Mouse (Mus musculus) hindbrain, embryonic 12.5 days (tissue): ENCODE results near the gene Cryzl1. TPM values are rescaled to one million over a fixed set of nuclear protein-coding genes. Genes with fewer than 3 reads are reported as not detected.
A peak's percentile ranks its signal among the peaks of the same experiment; 100 is the strongest.

Experiments
- ATAC-seq: fragments of 200-750 bp; cut with Nextera tagmentation; 2 replicates; pipeline ENCODE4 v1.8.0; 2017; ENCODE audit warnings: moderate TSS enrichment; ENCODE audit not compliant: low FRiP score
- H3K27ac ChIP-seq: fragments of 300-500 bp; sonication (generic); 2 replicates; pipeline ENCODE4 v1.5.1; 2016; ENCODE audit warnings: mild to moderate bottlenecking
- H3K27me3 ChIP-seq: fragments of 300-500 bp; sonication (generic); 2 replicates; pipeline ENCODE4 v1.6.1; 2016; ENCODE audit warnings: mild to moderate bottlenecking
- H3K36me3 ChIP-seq: fragments of 300-500 bp; sonication (generic); 2 replicates; pipeline ENCODE4 v1.6.1; 2016; ENCODE audit warnings: mild to moderate bottlenecking
- H3K4me1 ChIP-seq: fragments of 300-500 bp; sonication (generic); 2 replicates; pipeline ENCODE4 v1.6.1; 2016
- H3K4me2 ChIP-seq: fragments of 300-500 bp; sonication (generic); replicated peaks from 2 replicates; pipeline ENCODE4 v1.6.1; 2016; ENCODE audit warnings: mild to moderate bottlenecking
- H3K4me3 ChIP-seq: fragments of 300-500 bp; sonication (generic); 2 replicates; pipeline ENCODE4 v1.5.1; 2016; ENCODE audit warnings: mild to moderate bottlenecking
- H3K9ac ChIP-seq: fragments of 300-500 bp; sonication (generic); 2 replicates; pipeline ENCODE4 v1.6.1; 2016; ENCODE audit warnings: mild to moderate bottlenecking, moderate library complexity
- H3K9me3 ChIP-seq: fragments of 300-500 bp; sonication (generic); replicated peaks from 2 replicates; pipeline ENCODE4 v1.6.1; 2016; ENCODE audit warnings: mild to moderate bottlenecking
- WGBS: fragments of 180-500 bp; shearing (Covaris S2); methylation state at CpG from one replicate; pipeline ENCODE4 v1.1.7; 2016; 5-methylcytosine and 5-hydroxymethylcytosine counted together
- polyA plus RNA-seq: library from polyadenylated mRNA; unstranded; fragments of >200 nt; fragmentation: Nextera tagmentation; extraction: Ambion mirVana; gene quantifications from 2 replicates; pipeline ENCODE4 v1.2.1, GENCODE M21; 2016

Cryzl1 gene
- polyA plus RNA-seq, 1 experiment from 2014 or later: 81.1 TPM

DNA sequence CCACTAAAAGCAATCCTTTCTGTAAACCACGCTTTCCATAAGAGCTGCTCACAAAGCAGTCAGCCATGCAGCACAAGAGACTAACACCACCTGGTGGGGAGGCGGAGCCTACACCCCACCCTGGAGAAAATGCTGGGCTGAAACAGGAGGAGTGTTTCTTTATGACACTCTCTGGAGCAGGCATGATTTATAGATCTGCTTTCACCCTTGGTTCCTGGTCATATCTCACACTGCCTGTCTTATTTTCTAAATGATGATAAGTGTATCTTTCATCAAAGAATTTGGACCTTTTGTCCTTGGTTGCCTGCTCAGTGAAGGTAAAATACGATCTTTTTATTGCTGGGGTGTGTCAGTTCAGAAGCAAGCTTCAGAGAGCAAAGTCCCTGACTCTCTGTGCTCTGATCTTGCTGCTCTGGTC lies 26.0 kb downstream of the Cryzl1 start:
- no peak overlapping the region for H3K27ac ChIP-seq
- H3K36me3 ChIP-seq: peaks cover 59% of the 10 kb centered on the region
- H3K4me3 ChIP-seq: no peak overlapping the region
- no peak overlapping the region for H3K4me2 ChIP-seq
- no peaks in the 10 kb centered on the region for H3K27me3 ChIP-seq
- no peaks in the 10 kb centered on the region for H3K9me3 ChIP-seq
- no peak for ATAC-seq
- 63% methylated on average over 3 of the region's 3 CpGs for WGBS
- no peak overlapping the region for H3K9ac ChIP-seq
- H3K4me1 ChIP-seq: no peaks in the 10 kb centered on the region

DNA sequence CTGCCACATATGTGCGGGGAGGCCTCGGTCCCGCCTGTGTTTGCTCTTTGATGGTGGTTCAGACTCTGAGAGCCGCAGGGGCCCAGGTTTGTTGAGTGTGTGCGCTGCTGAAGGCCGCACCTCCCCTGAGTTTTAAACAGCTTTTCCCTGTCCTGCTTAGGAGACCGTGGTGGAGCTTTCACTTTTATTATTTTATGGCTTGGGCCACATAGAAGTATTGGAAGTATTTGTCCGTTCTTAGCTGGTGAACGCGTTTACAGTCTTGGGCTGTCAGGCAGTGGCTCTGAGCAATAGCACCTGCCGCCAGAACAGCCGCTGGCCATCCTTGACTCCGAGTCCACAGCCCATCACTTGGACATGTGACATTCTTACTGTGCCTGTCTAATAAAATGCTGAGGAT lies 26.9 kb downstream of the Cryzl1 start:
- H3K9me3 ChIP-seq: no peaks in the 10 kb centered on the region
- no peak for ATAC-seq
- no peak overlapping the region for H3K4me2 ChIP-seq
- H3K27me3 ChIP-seq: no peaks in the 10 kb centered on the region
- peaks cover 58% of the 10 kb centered on the region for H3K36me3 ChIP-seq
- H3K9ac ChIP-seq: no peak overlapping the region
- H3K4me1 ChIP-seq: no peaks in the 10 kb centered on the region
- no peak overlapping the region for H3K4me3 ChIP-seq
- no peak overlapping the region for H3K27ac ChIP-seq
- 93% methylated on average over 13 of the region's 13 CpGs for WGBS

DNA sequence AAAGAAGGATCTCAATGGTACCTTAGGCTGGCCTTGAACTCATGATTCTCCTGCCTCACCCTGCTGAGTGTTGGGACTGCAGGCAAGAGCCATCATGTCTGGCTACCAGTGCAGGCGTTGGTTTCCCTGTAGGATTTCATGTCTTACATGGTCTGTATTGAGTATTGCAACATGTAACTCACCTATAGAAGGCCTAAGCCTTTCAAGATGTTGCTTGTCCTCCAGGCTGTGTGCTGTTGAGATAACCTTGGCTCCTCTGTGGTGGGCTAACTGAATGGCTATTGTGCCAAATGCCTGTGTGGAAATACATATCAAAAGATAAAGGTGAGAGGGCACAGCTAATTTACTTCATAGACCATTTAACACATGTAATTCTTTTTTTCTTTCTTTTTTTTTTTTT lies 29.8 kb downstream of the Cryzl1 start:
- Histone ChIP-seq H3K36me3 (peaks cover 54% of the 10 kb centered on the region), H3K27me3 (no peaks in the 10 kb centered on the region), H3K4me3 (no peak overlapping the region), H3K27ac (no peak overlapping the region), H3K4me1 (no peaks in the 10 kb centered on the region), H3K9ac (no peak overlapping the region), H3K9me3 (no peaks in the 10 kb centered on the region), H3K4me2 (no peak overlapping the region)
- no peak for ATAC-seq
- 92% methylated on average over 1 of the region's 1 CpGs for WGBS

DNA sequence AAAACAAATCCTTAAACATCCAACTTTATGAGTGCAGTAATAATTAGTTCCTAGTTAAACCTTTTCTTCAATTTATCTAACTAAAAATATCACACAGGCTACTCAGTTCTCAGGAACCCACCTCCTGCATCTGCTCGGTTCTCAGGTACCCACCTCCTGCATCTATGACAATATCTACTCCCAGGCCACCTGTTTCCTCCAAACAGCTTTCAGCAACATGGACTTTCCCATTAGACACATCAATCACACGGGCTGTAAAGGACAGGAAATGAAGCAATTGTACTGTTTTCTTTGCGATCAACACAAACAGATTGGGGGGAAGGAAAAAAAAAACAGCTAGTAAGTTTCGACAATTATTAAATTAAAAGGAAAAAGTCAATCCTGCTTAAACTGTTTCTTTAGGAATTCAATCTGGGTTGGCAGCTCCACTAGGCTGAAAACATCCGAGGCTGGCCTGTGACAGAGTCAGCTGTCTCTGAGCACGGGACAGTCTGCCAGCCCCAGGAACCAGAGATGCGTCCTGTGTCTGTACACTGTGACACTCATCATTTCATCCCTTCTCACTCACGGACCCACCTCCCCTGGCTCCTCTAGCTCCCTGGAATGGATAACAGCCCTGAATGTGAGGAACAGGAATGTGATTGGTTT lies 33.5 kb downstream of the Cryzl1 start:
- no peaks in the 10 kb centered on the region for H3K9me3 ChIP-seq
- H3K4me1 ChIP-seq: no peaks in the 10 kb centered on the region
- no peak for ATAC-seq
- no peak overlapping the region for H3K27ac ChIP-seq
- H3K36me3 ChIP-seq: peaks cover 35% of the 10 kb centered on the region
- WGBS: 69% methylated on average over 8 of the region's 8 CpGs
- H3K9ac ChIP-seq: no peak overlapping the region
- H3K4me2 ChIP-seq: no peak overlapping the region
- no peaks in the 10 kb centered on the region for H3K27me3 ChIP-seq
- no peak overlapping the region for H3K4me3 ChIP-seq

DNA sequence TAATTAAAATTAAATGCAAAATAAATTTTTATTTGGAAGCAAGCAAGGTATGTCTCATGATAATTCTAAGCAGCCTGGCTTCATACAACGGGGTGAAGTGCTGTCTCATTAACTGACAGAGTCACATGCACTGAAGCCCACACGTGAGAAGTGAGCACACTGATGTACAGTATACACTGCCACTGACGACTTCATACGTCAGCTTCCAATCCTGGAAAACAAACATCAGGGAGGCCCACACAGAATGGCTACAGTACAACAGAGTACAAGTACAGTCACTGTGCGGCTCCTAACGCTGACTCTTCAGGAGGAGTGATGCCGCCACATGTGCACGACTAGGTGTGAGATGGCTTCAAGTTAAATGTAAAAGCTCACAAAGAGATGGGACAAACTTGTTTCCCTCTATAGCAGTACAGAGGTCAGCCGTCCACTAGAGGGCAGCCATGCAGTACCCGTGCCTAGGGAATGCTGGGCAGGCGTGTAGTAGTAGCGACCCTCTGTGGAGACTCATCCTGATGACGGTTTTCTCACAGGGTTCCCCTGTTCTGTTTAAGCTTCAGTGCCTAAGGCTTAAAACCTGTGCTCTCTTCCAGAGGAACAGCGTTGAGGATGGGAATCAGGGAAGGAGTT lies 34.2 kb downstream of the Cryzl1 start:
- 34% methylated on average over 14 of the region's 14 CpGs for WGBS
- H3K4me2 ChIP-seq: no peak overlapping the region
- H3K27me3 ChIP-seq: no peaks in the 10 kb centered on the region
- peak; percentile 82 for ATAC-seq
- H3K4me1 ChIP-seq: peaks cover 4% of the 10 kb centered on the region
- H3K4me3 ChIP-seq: no peak overlapping the region
- no peak overlapping the region for H3K9ac ChIP-seq
- H3K27ac ChIP-seq: no peak overlapping the region
- peaks cover 32% of the 10 kb centered on the region for H3K36me3 ChIP-seq
- no peaks in the 10 kb centered on the region for H3K9me3 ChIP-seq

DNA sequence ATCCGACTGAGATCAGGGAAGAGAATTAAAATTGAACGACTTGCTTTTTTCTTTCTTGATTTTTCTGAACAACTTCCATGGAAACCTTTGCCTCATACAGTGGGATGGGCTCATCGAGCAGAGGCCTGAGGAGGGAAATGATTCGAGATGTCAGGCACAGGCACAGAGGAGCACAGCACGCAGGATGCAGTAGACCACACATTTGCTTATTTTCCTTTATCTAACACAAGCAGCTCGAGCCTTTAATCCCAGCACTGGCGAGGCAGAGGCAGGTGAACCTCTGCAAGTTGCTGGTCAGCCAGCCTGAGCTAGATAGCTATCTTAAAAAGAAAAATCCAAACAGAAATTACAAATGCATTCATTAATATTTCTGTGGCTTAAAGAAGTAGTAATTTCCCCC lies 39.0 kb downstream of the Cryzl1 start:
- H3K4me2 ChIP-seq: peak overlapping the region; percentile 84
- 51% methylated on average over 7 of the region's 7 CpGs for WGBS
- H3K36me3 ChIP-seq: peaks cover 16% of the 10 kb centered on the region
- no peak overlapping the region for H3K27ac ChIP-seq
- no peaks in the 10 kb centered on the region for H3K9me3 ChIP-seq
- H3K27me3 ChIP-seq: no peaks in the 10 kb centered on the region
- H3K4me1 ChIP-seq: peaks cover 18% of the 10 kb centered on the region
- H3K4me3 ChIP-seq: no peak overlapping the region
- H3K9ac ChIP-seq: no peak overlapping the region
- no peak for ATAC-seq

DNA sequence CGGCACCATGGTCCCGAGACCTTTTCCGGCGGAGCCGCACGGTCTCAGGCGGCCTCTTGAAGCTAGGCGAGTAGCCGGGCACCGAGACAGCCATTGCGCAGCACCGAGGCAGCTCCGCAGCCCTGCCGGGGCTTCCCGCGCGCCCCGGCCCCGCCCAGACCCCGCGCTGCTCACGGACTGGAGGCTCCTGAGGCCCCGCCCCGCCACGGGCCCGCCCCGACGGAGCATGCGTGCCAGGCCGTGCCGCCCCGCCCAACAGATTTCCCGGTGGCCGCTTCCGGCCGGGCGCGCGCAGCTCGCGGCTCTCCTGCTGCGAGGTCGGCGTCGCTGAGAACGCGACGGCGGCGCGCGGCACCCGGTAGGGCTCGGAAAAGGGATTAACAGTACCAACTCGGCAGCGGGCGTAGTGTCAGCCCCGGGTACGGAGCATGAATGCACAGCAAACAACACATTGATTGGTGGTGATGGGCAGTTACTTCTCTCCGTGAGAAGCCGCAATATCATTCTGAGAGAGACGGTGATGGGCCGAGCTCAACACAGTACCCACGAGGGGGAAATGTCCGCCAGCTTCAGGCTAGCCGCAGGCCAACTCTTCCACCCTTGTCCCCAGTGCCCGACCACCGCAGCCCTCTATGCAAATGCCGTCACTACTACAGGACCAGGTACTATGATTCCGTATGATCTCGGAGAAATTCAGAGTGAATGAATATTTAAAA lies 40.0 kb downstream of the Cryzl1 start, which contains the start of gene Donson:
Donson (minus strand) TSS at position 152 of the 716 bp plus-strand sequence.
- under 1% methylated on average over 70 of the region's 71 CpGs for WGBS
- peak within 1 kb of the TSS; percentile 92 for H3K4me3 ChIP-seq
- no peaks in the 10 kb centered on the region for H3K27me3 ChIP-seq
- peak; percentile 100 for ATAC-seq
- H3K36me3 ChIP-seq: peaks cover 24% of the 10 kb centered on the region
- H3K4me2 ChIP-seq: peak within 1 kb of the TSS; percentile 84
- peak within 1 kb of the TSS; percentile 88 for H3K27ac ChIP-seq
- peak within 1 kb of the TSS; percentile 93 for H3K9ac ChIP-seq
- no peaks in the 10 kb centered on the region for H3K9me3 ChIP-seq
- H3K4me1 ChIP-seq: peaks cover 18% of the 10 kb centered on the region

DNA sequence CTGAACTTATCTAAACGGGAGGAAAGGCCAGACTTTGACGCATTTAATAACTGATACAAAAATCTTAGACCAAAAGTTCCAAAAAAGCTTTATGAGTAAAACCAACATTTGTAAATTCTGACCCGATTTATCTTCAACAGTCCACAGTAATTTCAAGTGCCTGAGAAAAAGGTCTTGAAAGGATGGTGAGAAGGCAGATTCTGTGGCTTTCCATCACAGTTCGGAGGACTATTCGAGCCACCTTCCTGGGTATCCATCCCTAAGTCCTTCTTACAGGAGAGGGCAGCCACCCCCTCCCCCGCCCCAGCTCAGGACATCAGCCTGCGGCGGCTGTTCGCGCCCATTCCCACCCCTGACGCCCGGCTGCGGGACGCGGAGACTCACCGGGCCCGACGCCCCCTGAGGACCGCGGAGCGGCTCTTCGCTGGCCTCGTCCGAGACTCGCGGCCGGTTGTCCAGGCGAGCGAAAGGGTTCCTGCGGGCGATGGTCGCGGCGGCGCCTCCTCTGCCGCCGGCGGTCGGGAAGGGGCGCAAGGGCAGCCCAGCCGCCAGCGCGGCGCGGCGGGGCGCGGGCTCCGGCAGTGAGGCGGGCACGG lies 40.7 kb downstream of the Cryzl1 start:
- Histone ChIP-seq H3K9me3 (no peaks in the 10 kb centered on the region), H3K4me3 (peak overlapping the region; percentile 92), H3K4me1 (peaks cover 18% of the 10 kb centered on the region), H3K27me3 (no peaks in the 10 kb centered on the region), H3K9ac (peak overlapping the region; percentile 93), H3K36me3 (peaks cover 28% of the 10 kb centered on the region), H3K4me2 (peak overlapping the region; percentile 84), H3K27ac (peak overlapping the region; percentile 88)
- WGBS: 1% methylated on average over 48 of the region's 51 CpGs
- peak; percentile 77 for ATAC-seq

DNA sequence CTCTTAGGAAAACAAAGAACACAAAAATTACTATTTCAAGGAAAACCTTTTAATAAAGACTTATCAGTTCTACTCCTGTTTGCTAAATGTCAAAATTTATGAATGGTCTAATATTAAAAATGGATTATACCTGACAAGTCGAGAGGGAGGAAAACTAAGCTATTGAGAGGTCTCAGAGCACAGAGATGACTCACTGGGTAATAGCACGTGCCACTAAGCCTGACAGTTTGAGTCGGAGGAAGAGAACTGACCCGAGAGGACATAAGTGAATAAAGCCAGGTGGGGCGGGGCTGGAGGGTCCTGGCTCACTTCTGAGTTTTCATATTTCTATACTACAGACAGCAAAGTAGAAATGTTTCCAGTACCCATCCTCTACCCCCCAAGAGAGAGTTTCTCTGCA lies 42.4 kb downstream of the Cryzl1 start:
- Histone ChIP-seq H3K27me3 (no peaks in the 10 kb centered on the region), H3K27ac (no peak overlapping the region), H3K9me3 (no peaks in the 10 kb centered on the region), H3K9ac (no peak overlapping the region), H3K4me1 (peaks cover 18% of the 10 kb centered on the region), H3K36me3 (peaks cover 42% of the 10 kb centered on the region), H3K4me3 (no peak overlapping the region), H3K4me2 (no peak overlapping the region)
- ATAC-seq: no peak
- WGBS: 91% methylated on average over 5 of the region's 5 CpGs

DNA sequence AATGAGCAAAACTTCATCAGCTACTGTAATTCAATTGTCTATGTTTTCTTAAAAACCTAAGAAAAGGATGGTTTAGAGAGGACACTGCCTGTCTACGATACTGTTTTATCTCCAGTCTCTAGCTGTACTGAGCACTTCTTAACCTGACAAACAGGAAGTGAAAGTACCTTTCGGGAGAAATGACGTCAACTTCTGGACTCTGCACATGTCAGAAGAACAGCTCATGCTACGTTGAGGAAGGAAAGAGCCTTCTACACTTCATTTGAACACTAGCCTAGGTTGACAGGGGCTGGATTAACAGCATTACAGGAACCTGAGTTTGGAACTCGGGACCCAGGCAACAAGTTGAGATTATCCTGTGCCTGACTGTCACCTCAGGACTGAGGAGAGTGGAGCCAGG lies 43.2 kb downstream of the Cryzl1 start:
- no peak overlapping the region for H3K4me2 ChIP-seq
- WGBS: 90% methylated on average over 5 of the region's 5 CpGs
- H3K27ac ChIP-seq: no peak overlapping the region
- H3K9me3 ChIP-seq: no peaks in the 10 kb centered on the region
- no peak overlapping the region for H3K9ac ChIP-seq
- peaks cover 18% of the 10 kb centered on the region for H3K4me1 ChIP-seq
- peaks cover 46% of the 10 kb centered on the region for H3K36me3 ChIP-seq
- ATAC-seq: no peak
- no peak overlapping the region for H3K4me3 ChIP-seq
- no peaks in the 10 kb centered on the region for H3K27me3 ChIP-seq

DNA sequence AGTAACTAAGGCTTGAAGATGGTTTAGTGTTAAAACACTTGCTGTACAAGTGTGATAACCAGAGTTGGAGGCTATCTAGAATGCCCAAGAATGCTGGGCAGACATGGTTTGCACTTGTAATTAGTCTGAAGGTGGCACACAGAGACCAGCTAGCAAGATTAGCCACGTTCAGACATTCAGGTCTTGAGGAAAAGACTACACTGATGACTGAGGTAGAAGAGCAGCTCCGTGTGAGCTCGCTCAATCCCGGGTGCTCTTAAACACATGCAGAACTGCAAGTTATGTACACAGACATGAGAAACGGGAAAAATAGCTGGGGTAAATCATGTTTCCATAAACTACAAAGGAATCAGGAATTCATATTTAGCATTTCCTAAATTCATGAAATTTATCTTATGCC lies 48.1 kb downstream of the Cryzl1 start:
- 88% methylated on average over 5 of the region's 5 CpGs for WGBS
- Histone ChIP-seq H3K4me2 (no peak overlapping the region), H3K36me3 (peaks cover 79% of the 10 kb centered on the region), H3K27me3 (no peaks in the 10 kb centered on the region), H3K4me3 (no peak overlapping the region), H3K9ac (no peak overlapping the region), H3K9me3 (no peaks in the 10 kb centered on the region), H3K27ac (no peak overlapping the region), H3K4me1 (no peaks in the 10 kb centered on the region)
- no peak for ATAC-seq

DNA sequence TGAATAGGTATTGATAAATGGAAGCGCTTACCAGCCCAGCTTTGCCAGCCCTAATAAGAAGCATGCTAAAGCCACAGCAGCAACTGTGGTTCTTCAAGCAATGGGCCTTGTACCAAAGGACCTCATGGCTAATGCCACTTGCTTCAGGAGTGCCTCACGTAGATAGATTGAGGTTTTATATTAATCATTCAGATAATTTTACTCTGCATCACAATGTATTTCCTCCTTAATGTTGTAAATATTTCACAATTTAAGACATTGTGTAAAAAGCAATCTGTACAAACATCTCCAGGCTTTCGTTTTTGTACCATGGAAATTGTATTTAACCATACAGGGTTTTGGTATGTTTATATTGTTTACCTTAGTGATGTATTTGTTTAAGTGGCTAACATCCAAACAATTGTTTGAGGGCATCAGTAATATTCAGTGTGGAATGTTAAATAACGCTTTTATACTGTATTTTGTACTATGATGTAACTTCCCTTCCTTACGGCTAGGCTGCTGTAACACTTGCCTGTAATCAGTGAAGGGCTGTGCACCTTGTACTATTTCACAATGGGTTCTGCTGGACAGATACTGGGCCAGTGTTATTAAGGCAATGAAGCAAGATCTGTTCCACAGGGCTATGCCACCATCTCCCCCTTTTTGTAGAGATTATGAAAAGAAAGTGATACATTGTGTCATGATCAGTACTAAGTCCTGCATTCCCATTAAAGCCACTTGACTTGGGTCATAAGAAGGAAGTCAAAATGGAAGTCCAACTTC lies 50.4 kb downstream of the Cryzl1 start:
- Histone ChIP-seq H3K4me2 (no peak overlapping the region), H3K4me3 (no peak overlapping the region), H3K9ac (no peak overlapping the region), H3K36me3 (peaks cover 76% of the 10 kb centered on the region), H3K27me3 (no peaks in the 10 kb centered on the region), H3K9me3 (no peaks in the 10 kb centered on the region), H3K27ac (no peak overlapping the region), H3K4me1 (no peaks in the 10 kb centered on the region)
- 94% methylated on average over 5 of the region's 5 CpGs for WGBS
- ATAC-seq: no peak
